Mouse (Mus musculus): ENCODE results near the gene Atp13a2.

Atp13a2 gene

GRCm38 (mm10) chr4:140986711-140987395, at the start of gene Atp13a2:
Gene Atp13a2 (plus strand): TSS chr4:140986873.
- peak; percentile 66 for DNase-seq (ENCODE audit: low read depth, low spot score)

GRCm38 (mm10) chr4:140944356-140944755, 42.3 kb upstream of the Atp13a2 start:
- DNase-seq (ENCODE audit: low read depth, low spot score), result no peak

DNA sequence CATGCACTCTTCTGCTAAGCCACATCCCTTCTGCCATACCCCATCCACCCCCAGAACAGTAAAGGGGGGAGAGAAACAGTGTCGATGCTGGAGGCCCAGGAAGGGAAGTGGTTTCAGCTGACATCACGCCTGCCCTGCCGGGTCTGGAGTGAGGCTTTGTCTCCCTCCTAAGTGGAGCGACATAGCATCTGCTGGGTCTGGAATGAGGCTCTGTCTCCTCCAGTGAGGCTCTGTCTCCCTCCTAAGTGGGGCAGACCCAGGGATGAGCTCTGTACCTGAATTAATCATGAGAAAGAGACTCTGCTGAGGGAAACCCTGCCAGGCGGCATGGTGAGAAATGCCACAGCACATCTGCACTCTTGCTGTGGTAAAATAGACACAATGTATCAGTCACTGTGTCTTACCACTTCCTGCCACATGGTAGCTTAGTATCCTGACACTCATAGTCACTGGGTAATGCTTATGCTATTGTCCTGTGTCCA, 41.7 kb upstream of the Atp13a2 start:
- no peak for DNase-seq (ENCODE audit: low read depth, low spot score)

DNA sequence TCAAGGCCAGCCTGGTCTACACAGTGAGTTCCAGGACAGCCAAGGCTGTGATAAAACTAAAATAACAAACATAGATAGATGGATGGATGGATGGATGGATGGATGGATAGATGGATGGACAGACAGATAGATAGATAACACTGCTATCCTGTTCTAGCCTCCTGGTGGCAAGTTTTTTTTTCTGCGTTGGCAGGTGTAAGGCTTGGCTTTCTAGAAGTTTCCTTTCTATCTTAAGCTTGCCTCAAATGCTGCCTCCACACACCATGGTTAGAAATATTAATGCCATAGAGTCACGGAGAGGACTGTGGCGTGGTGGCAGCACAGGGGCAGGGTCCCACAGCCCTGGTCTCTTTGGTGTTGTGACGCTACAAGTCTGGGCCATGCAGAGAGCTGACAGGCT, 41.1 kb upstream of the Atp13a2 start:
- no peak for DNase-seq (ENCODE audit: low read depth, low spot score)

DNA sequence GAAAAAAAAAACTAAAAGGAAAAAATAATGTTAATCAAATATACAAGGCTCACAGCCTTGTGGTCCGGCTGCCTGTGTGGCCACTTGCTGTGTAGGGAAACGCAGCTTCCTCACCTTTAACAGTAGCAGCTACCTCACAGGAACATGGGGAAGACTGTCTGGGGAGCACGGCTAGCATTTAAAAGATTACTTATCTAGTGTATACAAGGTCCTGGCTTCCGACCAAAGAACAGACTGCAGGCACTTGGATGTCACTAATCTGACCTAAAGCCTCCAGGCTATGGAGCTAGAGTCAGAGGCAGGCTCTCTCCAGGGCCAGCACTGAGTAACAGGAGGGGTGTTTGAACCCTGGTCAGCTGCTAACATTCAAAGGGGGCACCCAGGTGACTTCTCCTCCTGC, 40.6 kb upstream of the Atp13a2 start:
- DNase-seq (ENCODE audit: low read depth, low spot score), result no peak

DNA sequence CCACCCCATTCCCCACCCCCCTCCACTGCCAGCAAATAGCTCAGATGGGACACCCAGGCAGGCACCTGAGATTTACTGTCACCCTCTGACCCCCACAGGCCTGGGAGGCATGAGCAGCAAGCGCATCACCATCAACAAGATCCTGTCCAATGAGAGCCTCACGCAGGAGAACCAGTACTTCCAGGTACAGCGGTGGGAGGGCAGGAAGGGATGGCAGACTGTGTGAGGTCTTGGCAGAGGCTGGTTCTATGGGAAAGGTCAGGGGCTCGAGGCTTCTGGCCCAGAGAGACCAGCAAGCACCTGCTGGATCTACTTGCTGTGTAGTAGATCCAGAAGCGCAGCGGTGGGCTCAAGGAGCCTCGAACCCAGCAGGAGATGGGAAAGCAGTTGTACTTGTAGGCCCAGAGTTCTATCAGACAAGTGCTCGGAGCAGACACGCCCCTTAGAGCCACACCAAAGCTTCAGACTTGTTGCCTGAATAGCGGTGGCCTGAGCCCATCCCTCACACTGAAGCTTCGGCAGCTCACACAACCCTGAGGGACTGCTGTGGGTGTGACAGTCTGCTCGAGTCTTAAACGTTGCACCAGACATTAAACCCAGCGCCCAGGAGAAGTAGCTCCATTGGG, 40.0 kb upstream of the Atp13a2 start:
- DNase-seq (ENCODE audit: low read depth, low spot score), result no peak

GRCm38 (mm10) chr4:140947487-140948440, 38.9 kb upstream of the Atp13a2 start:
- DNase-seq (ENCODE audit: low read depth, low spot score), result no peak

GRCm38 (mm10) chr4:140948481-140948880, 38.2 kb upstream of the Atp13a2 start:
- DNase-seq (ENCODE audit: low read depth, low spot score), result no peak

DNA sequence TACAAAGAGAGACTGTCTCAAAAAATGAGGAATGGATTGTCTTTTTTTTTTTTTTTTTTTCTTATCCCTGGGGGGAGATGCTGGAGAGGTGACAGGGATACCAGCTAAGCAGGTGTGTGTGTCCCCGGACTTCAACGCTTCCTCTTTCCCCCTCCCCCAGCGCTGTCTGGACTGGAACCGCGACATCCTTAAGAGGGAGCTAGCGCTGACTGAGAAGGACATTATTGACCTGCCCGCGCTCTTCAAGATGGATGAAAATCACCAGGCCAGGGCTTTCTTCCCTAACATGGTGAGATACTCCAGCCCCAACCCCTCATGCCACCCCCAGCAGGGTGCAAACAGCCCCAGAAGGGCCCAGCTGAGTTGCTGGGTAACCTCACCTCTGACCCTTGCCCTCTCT, 37.6 kb upstream of the Atp13a2 start:
- no peak for DNase-seq (ENCODE audit: low read depth, low spot score)

- DNase-seq (ENCODE audit: low read depth, low spot score), result no peak
Observed at GRCm38 (mm10) chr4:140949616-140950015, 37.1 kb upstream of the Atp13a2 start.

- DNase-seq (ENCODE audit: low read depth, low spot score), result no peak
Observed at GRCm38 (mm10) chr4:140950574-140950973, 36.1 kb upstream of the Atp13a2 start.

DNA sequence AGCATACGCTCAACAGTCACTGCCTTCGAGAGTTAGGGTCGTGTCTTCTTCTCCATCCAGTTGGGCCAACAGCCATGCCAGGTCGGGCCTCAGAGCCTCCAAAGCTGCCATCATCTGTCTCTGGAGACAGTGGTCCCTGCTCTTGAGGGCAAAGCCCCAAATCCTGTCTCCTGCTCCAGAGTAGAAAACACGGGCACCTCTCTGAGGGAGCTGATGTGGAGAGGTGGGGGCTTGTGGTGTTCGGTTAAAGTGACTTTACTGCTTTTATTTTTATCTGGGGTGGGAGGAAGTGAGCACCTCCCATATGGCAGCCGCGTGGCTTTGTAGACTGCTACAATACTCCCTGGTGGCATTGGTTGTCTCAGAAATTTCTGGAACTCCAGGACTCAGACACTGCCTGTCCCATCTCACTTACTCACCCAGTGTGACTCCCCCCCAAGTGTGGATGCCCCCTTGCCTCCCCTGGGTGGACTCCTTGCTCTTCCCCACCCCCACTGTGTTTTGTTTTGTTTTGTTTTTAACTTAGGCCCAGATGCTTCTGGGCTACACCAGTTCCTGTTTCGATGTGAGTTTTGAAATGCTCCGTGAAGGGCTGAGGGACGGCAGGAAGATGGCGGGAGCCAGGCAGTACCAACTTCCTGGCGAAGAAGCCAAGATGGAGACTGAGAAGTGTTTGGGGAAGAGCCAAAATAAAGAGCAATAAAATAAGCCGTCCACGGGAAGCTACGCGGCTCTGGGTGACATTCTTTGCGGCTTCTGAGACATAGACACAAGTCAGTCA, 34.6 kb upstream of the Atp13a2 start:
- no peak for DNase-seq (ENCODE audit: low read depth, low spot score)

DNA sequence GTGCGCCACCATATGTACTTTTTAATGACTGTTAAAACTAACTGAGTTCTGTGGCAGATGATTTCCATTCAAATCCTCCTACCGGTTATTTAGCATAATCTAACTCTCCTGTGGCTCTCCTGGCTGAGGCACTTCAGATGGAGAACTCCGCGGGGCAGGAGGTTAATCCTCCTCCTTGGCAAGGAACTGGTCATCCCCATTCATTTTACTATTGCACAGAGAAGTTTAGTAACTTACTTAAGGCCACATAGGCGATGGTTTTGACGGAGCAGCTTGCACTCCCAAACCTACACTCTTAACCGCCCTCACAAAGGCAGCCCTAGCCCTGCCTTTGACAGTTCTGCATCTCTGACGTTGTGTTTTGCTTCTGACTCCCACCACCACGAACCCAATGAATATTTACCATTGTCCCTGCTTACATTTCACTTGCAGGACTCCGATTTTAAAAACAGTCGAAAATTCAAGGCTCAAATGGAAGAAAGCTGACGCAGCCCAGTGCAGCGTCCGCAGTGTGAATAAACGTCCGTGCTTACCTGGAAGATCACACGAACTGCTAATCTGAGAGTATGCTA, 29.5 kb upstream of the Atp13a2 start:
- no peak for DNase-seq (ENCODE audit: low read depth, low spot score)

GRCm38 (mm10) chr4:140957725-140958124, 28.9 kb upstream of the Atp13a2 start:
- peak; percentile 50 for DNase-seq (ENCODE audit: low read depth, low spot score)

GRCm38 (mm10) chr4:140958319-140958718, 28.4 kb upstream of the Atp13a2 start:
- no peak for DNase-seq (ENCODE audit: low read depth, low spot score)

DNA sequence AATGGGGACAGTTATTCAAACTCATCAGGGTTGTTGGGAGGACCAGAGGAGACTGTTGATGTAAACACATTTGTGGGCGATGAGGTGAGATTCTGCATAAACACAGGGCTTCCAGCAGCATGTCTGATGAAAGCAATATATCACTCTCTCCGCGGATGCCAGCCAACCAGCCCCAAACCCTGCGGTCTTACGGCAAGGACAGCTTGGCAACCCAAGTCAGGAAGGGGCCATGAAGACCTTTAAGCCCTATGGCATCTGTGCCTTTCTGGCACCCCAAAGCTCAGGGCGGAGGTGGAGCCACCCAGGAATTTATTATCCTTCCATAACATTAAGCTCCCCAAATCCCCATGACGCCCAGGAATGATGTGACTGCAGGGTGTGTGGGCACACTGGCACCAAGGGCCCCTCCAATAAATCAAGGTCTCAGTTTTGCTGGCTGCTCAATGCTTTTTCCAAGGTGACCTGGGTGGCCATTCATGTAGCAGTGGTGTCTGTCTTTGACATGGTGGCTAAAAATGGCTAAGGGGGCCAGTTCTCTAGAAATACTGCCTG, 27.5 kb upstream of the Atp13a2 start:
- no peak for DNase-seq (ENCODE audit: low read depth, low spot score)

DNA sequence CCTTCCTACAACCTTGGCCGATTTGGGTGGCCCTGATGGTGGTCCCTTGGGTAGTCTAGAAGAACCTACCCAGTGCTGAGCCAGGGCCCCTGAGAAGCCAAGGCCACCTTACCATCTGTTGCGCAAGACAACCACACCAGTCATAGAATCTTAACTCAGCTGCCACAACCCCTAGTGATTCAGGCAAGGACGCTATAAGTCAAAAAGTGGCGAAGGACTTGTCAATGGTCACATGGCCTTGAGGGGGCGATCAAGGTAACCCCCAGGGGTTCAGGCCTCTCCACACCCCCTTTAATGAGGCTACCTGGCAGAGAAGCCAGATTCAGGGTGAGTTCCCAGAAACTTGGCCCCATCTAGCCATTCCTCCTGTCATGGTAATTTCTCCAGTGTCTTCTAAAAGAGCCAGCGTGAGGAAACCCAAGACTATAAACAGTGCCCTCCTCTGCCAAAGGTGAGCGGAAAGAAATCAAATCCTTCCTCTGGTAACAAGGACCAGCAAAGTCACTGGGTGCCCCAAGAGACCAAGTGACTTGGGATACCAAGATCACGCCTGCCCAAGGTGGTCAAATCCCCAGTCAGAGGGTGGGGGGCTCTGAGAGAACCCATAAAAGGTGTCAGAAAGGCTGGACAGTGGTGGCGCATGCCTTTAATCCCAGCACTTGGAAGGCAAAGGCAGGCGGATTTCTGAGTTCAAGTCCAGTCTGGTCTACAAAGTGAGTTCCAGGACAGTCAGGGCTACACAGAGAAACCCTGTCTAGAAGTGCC, 26.8 kb upstream of the Atp13a2 start:
- DNase-seq (ENCODE audit: low read depth, low spot score), result no peak

DNA sequence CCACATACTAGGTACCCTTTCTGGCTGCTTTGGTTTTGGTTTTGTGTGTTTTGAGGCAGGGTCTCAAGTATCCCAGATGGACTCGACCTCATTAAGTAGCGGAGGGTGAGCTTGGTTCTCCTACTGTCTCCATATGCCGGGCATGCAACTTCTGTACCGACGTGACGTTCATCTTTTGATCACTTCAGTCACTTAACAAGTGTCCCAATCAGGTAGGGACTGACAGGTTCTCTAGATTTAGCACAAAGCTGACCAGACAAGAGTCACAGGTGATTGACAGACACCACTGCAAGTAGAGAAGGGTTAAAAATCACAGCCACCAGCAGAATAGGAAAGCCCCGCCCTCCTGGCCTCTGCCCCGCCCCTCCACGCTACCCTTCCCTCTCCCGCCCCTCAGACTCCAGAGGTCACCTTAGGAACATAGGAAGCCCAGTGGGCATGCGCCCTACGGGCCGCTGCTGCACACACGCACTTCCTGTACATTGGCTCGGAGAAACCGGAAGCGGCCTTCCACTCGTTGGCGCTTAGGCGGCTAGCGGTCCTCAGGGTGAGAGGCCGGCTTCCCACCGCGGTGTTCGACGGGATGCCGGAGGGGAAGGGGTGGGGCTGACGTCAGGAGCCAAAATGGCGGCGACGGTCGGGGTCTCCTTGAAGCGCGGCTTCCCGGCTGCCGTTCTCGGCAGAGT, 25.7 kb upstream of the Atp13a2 start, which contains the start of gene Sdhb:
Gene Sdhb, plus strand, starts transcription at position 423 of the 686 bp plus-strand sequence.
- peak; percentile 84 for DNase-seq (ENCODE audit: low read depth, low spot score)

GRCm38 (mm10) chr4:140961467-140962206, 25.0 kb upstream of the Atp13a2 start:
- no peak for DNase-seq (ENCODE audit: low read depth, low spot score)
